Mouse (Mus musculus) limb, embryonic 14.5 days (tissue): ENCODE measurements at regions not wholly inside any gene's neighbourhood (a gene's known extent, or its start where the extent isn't known, plus 50 kb on each side); places are given as distances from the start of the nearest gene placed in this dataset.
"Not testable (repeated sequence)": the region's sequence is repeated elsewhere in the genome, so short reads cannot be mapped to it uniquely, and the experiment has no call there.

Source experiments
- ATAC-seq: fragments of 200-750 bp; cut with Nextera tagmentation; 2 replicates; pipeline ENCODE4 v1.8.0; 2017; ENCODE audit warnings: low read depth, moderate number of reproducible peaks, moderate TSS enrichment; ENCODE audit not compliant: low FRiP score
- DNase-seq: peaks from one replicate; pipeline ENCODE4 v3.0.0-alpha.2; 2015; ENCODE audit warnings: low spot score
- H3K27ac ChIP-seq: fragments of 300-500 bp; sonication (generic); replicated peaks from 2 replicates; pipeline ENCODE4 v1.5.1; 2014; ENCODE audit warnings: low read depth, mild to moderate bottlenecking, low read length, moderate library complexity, mixed read lengths
- H3K27me3 ChIP-seq: fragments of 300-500 bp; sonication (generic); 2 replicates; pipeline ENCODE4 v1.6.1; 2014; ENCODE audit warnings: low read length, mixed read lengths; ENCODE audit not compliant: control insufficient read depth, insufficient read depth
- H3K36me3 ChIP-seq: fragments of 300-500 bp; sonication (generic); 2 replicates; pipeline ENCODE4 v1.6.1; 2014; ENCODE audit warnings: mild to moderate bottlenecking, low read length, moderate library complexity, mixed read lengths; ENCODE audit not compliant: control insufficient read depth, insufficient read depth
- H3K4me1 ChIP-seq: fragments of 300-500 bp; sonication (generic); 2 replicates; pipeline ENCODE4 v1.6.1; 2014; ENCODE audit warnings: antibody characterized with exemption, low read length, mixed read lengths; ENCODE audit not compliant: control insufficient read depth, insufficient read depth
- H3K4me2 ChIP-seq: fragments of 300-500 bp; sonication (generic); replicated peaks from 2 replicates; pipeline ENCODE4 v1.6.1; 2014; ENCODE audit warnings: low read depth, mild to moderate bottlenecking, low read length, moderate library complexity; ENCODE audit not compliant: severe bottlenecking
- H3K4me3 ChIP-seq: fragments of 300-500 bp; sonication (generic); replicated peaks from 2 replicates; pipeline ENCODE4 v1.5.1; 2014; ENCODE audit warnings: low read length
- H3K9ac ChIP-seq: fragments of 300-500 bp; sonication (generic); 2 replicates; pipeline ENCODE4 v1.6.1; 2014; ENCODE audit warnings: mild to moderate bottlenecking, low read depth, low read length, moderate library complexity; ENCODE audit not compliant: severe bottlenecking
- H3K9me3 ChIP-seq: fragments of 300-500 bp; sonication (generic); 2 replicates; pipeline ENCODE4 v1.6.1; 2016; ENCODE audit warnings: low read length; ENCODE audit not compliant: control insufficient read depth
- POLR2A ChIP-seq: fragments of 200-500 bp; IDR thresholded peaks from 2 replicates; pipeline ENCODE4 v1.8.0; 2012; ENCODE audit warnings: inconsistent platforms, mild to moderate bottlenecking, moderate library complexity, borderline replicate concordance; ENCODE audit not compliant: insufficient read depth, insufficient read length; ENCODE audit errors: extremely low read depth
- WGBS: fragments of 180-500 bp; shearing (Covaris S2); extraction: QIAGEN DNeasy Blood & Tissue Kit; methylation state at CpG from one replicate; pipeline ENCODE4 v1.1.7; 2014; 5-methylcytosine and 5-hydroxymethylcytosine counted together

GRCm38 (mm10) chr11:24315582-24315981, 237.7 kb downstream of the Bcl11a start:
- TF ChIP-seq POLR2A: no peak
- no peak; the same call in 1 of the 2 replicates for ATAC-seq
- peaks cover 3% of the 10 kb centered on the region for H3K4me1 ChIP-seq
- DNase-seq: no peak
- H3K27me3 ChIP-seq: no peaks in the 10 kb centered on the region
- H3K9me3 ChIP-seq: no peaks in the 10 kb centered on the region
- no peak overlapping the region for H3K27ac ChIP-seq
- H3K4me2 ChIP-seq: no peak overlapping the region
- WGBS: 81% methylated on average over 3 of the region's 3 CpGs
- no peaks in the 10 kb centered on the region for H3K36me3 ChIP-seq
- H3K4me3 ChIP-seq: no peak overlapping the region
- no peak overlapping the region for H3K9ac ChIP-seq

- ATAC-seq (no peak), DNase-seq (no peak)
- Histone ChIP-seq H3K27ac (no peak overlapping the region), H3K36me3 (no peaks in the 10 kb centered on the region), H3K4me2 (no peak overlapping the region), H3K9ac (no peak overlapping the region), H3K4me3 (no peak overlapping the region), H3K4me1 (peaks cover 3% of the 10 kb centered on the region), H3K27me3 (no peaks in the 10 kb centered on the region), H3K9me3 (no peaks in the 10 kb centered on the region)
- WGBS: 73% methylated on average over 4 of the region's 4 CpGs
- TF ChIP-seq POLR2A: no peak
Observed at GRCm38 (mm10) chr11:24316198-24316597, 238.3 kb downstream of the Bcl11a start.

GRCm38 (mm10) chr11:24317989-24318735, 240.3 kb downstream of the Bcl11a start:
- H3K27ac ChIP-seq: no peak overlapping the region
- H3K4me2 ChIP-seq: no peak overlapping the region
- no peak for DNase-seq
- H3K9me3 ChIP-seq: no peaks in the 10 kb centered on the region
- no peak overlapping the region for H3K4me3 ChIP-seq
- ATAC-seq: no peak
- no peak for TF ChIP-seq POLR2A
- no peaks in the 10 kb centered on the region for H3K36me3 ChIP-seq
- H3K27me3 ChIP-seq: no peaks in the 10 kb centered on the region
- WGBS: 67% methylated on average over 2 of the region's 2 CpGs
- peaks cover 3% of the 10 kb centered on the region for H3K4me1 ChIP-seq
- H3K9ac ChIP-seq: no peak overlapping the region

- no peak overlapping the region for H3K27ac ChIP-seq
- ATAC-seq: no peak
- no peak overlapping the region for H3K4me3 ChIP-seq
- TF ChIP-seq POLR2A: no peak
- 79% methylated on average over 3 of the region's 3 CpGs for WGBS
- no peaks in the 10 kb centered on the region for H3K9me3 ChIP-seq
- no peak overlapping the region for H3K4me2 ChIP-seq
- no peak overlapping the region for H3K9ac ChIP-seq
- peaks cover under 1% of the 10 kb centered on the region; the same call in 1 of the 2 replicates for H3K4me1 ChIP-seq
- no peaks in the 10 kb centered on the region for H3K36me3 ChIP-seq
- no peak for DNase-seq
- H3K27me3 ChIP-seq: no peaks in the 10 kb centered on the region
Observed at GRCm38 (mm10) chr11:24319222-24319621, 241.4 kb downstream of the Bcl11a start.

- 86% methylated on average over 5 of the region's 5 CpGs for WGBS
- not testable (repeated sequence) for DNase-seq, H3K4me2 ChIP-seq, H3K9ac ChIP-seq, H3K4me1 ChIP-seq, H3K36me3 ChIP-seq, H3K4me3 ChIP-seq, H3K27me3 ChIP-seq, H3K27ac ChIP-seq, ATAC-seq, H3K9me3 ChIP-seq
Observed at GRCm38 (mm10) chr11:24322412-24322811, 244.6 kb downstream of the Bcl11a start.
